Mouse (Mus musculus): ENCODE data around the gene Rnf150. TPM values are rescaled to one million over a fixed set of nuclear protein-coding genes. Genes with fewer than 3 reads are reported as not detected.

Gene Rnf150
- polyA plus RNA-seq, 1 experiment from 2014 or later: 0.55 TPM

- 74% methylated on average over 3 of the region's 3 CpGs for WGBS
- Histone ChIP-seq H3K4me3 (ENCODE audit: low read depth, low read length) (no peak overlapping the region), H3K27ac (replicated peaks) (no peak overlapping the region)
Observed at GRCm38 (mm10) chr8:82907271-82907670, 44.1 kb downstream of the Rnf150 start.

GRCm38 (mm10) chr8:82911436-82911835 is 48.3 kb downstream of the Rnf150 start:
- ATAC-seq (ENCODE audit: low FRiP score, low TSS enrichment): no peak
- no peak overlapping the region for H3K4me2 ChIP-seq (replicated peaks; ENCODE audit: low read depth)
- DNase-seq (ENCODE audit: low spot score): no peak
- no peak overlapping the region for H3K27ac ChIP-seq (replicated peaks)
- no peak for TF ChIP-seq EP300 (optimal IDR thresholded peaks at IDR 0.05)
- TF ChIP-seq CTCF (IDR thresholded peaks at IDR 0.05; ENCODE audit: low read depth): no peak
- H3K4me1 ChIP-seq (replicated peaks; ENCODE audit: control insufficient read depth, insufficient read depth): no peaks in the 10 kb centered on the region
- H3K9ac ChIP-seq (ENCODE audit: low read length): no peak overlapping the region
- H3K27me3 ChIP-seq (ENCODE audit: control insufficient read depth, insufficient read depth, low read length): no peaks in the 10 kb centered on the region
- H3K36me3 ChIP-seq (ENCODE audit: control insufficient read depth, insufficient read depth, low read length): no peaks in the 10 kb centered on the region
- no peak overlapping the region for H3K4me3 ChIP-seq (ENCODE audit: low read depth, low read length)
- no peaks in the 10 kb centered on the region for H3K9me3 ChIP-seq (ENCODE audit: control insufficient read depth, low read length)

More at GRCm38 (mm10) chr8:82907271-82907670, 44.1 kb downstream of the Rnf150 start:
- no peak for DNase-seq (ENCODE audit: low spot score)
- Histone ChIP-seq H3K9ac (ENCODE audit: low read length) (no peak overlapping the region), H3K27me3 (ENCODE audit: control insufficient read depth, insufficient read depth, low read length) (no peaks in the 10 kb centered on the region), H3K36me3 (ENCODE audit: control insufficient read depth, insufficient read depth, low read length) (no peaks in the 10 kb centered on the region), H3K4me2 (replicated peaks; ENCODE audit: low read depth) (no peak overlapping the region), H3K9me3 (ENCODE audit: control insufficient read depth, low read length) (no peaks in the 10 kb centered on the region), H3K4me1 (replicated peaks; ENCODE audit: control insufficient read depth, insufficient read depth) (no peaks in the 10 kb centered on the region)
- ATAC-seq (ENCODE audit: low FRiP score, low TSS enrichment): no peak
- TF ChIP-seq EP300 (optimal IDR thresholded peaks at IDR 0.05) (no peak), CTCF (IDR thresholded peaks at IDR 0.05; ENCODE audit: low read depth) (no peak)

GRCm38 (mm10) chr8:82912282-82912681 is 49.1 kb downstream of the Rnf150 start:
- WGBS: 62% methylated on average over 4 of the region's 4 CpGs
- Histone ChIP-seq H3K36me3 (ENCODE audit: control insufficient read depth, insufficient read depth, low read length) (no peaks in the 10 kb centered on the region), H3K27me3 (ENCODE audit: control insufficient read depth, insufficient read depth, low read length) (no peaks in the 10 kb centered on the region), H3K4me2 (replicated peaks; ENCODE audit: low read depth) (no peak overlapping the region), H3K9ac (ENCODE audit: low read length) (no peak overlapping the region), H3K4me3 (ENCODE audit: low read depth, low read length) (no peak overlapping the region), H3K4me1 (replicated peaks; ENCODE audit: control insufficient read depth, insufficient read depth) (no peaks in the 10 kb centered on the region), H3K27ac (replicated peaks) (no peak overlapping the region), H3K9me3 (ENCODE audit: control insufficient read depth, low read length) (no peaks in the 10 kb centered on the region)
- DNase-seq (ENCODE audit: low spot score) (no peak), ATAC-seq (ENCODE audit: low FRiP score, low TSS enrichment) (peak; percentile 42; the same call in 1 of the 2 replicates)
- TF ChIP-seq CTCF (IDR thresholded peaks at IDR 0.05; ENCODE audit: low read depth): no peak
- no peak for TF ChIP-seq EP300 (optimal IDR thresholded peaks at IDR 0.05)

GRCm38 (mm10) chr8:82914543-82914942 is 51.4 kb downstream of the Rnf150 start:
- Histone ChIP-seq H3K27ac (replicated peaks) (no peak overlapping the region), H3K27me3 (ENCODE audit: control insufficient read depth, insufficient read depth, low read length) (no peaks in the 10 kb centered on the region), H3K4me1 (replicated peaks; ENCODE audit: control insufficient read depth, insufficient read depth) (no peaks in the 10 kb centered on the region), H3K4me3 (ENCODE audit: low read depth, low read length) (no peak overlapping the region), H3K4me2 (replicated peaks; ENCODE audit: low read depth) (no peak overlapping the region), H3K9ac (ENCODE audit: low read length) (no peak overlapping the region), H3K9me3 (ENCODE audit: control insufficient read depth, low read length) (no peaks in the 10 kb centered on the region), H3K36me3 (ENCODE audit: control insufficient read depth, insufficient read depth, low read length) (no peaks in the 10 kb centered on the region)
- no peak for DNase-seq (ENCODE audit: low spot score)
- no peak for ATAC-seq (ENCODE audit: low FRiP score, low TSS enrichment)
- TF ChIP-seq EP300 (optimal IDR thresholded peaks at IDR 0.05) (no peak), CTCF (IDR thresholded peaks at IDR 0.05; ENCODE audit: low read depth) (no peak)
- 90% methylated on average over 3 of the region's 3 CpGs for WGBS

- 41% methylated on average over 1 of the region's 1 CpGs for WGBS
- Histone ChIP-seq H3K9ac (ENCODE audit: low read length) (no peak overlapping the region), H3K9me3 (ENCODE audit: control insufficient read depth, low read length) (no peaks in the 10 kb centered on the region), H3K27ac (replicated peaks) (no peak overlapping the region), H3K27me3 (ENCODE audit: control insufficient read depth, insufficient read depth, low read length) (no peaks in the 10 kb centered on the region), H3K36me3 (ENCODE audit: control insufficient read depth, insufficient read depth, low read length) (no peaks in the 10 kb centered on the region), H3K4me2 (replicated peaks; ENCODE audit: low read depth) (no peak overlapping the region), H3K4me1 (replicated peaks; ENCODE audit: control insufficient read depth, insufficient read depth) (no peaks in the 10 kb centered on the region), H3K4me3 (ENCODE audit: low read depth, low read length) (no peak overlapping the region)
- ATAC-seq (ENCODE audit: low FRiP score, low TSS enrichment) (no peak), DNase-seq (ENCODE audit: low spot score) (no peak)
- TF ChIP-seq CTCF (IDR thresholded peaks at IDR 0.05; ENCODE audit: low read depth) (no peak), EP300 (optimal IDR thresholded peaks at IDR 0.05) (no peak)
Observed at GRCm38 (mm10) chr8:82916851-82917539, 53.8 kb downstream of the Rnf150 start.

- no peak for ATAC-seq (ENCODE audit: low FRiP score, low TSS enrichment)
- TF ChIP-seq EP300 (optimal IDR thresholded peaks at IDR 0.05) (no peak), CTCF (IDR thresholded peaks at IDR 0.05; ENCODE audit: low read depth) (no peak)
- no peak overlapping the region for H3K9ac ChIP-seq (ENCODE audit: low read length)
- no peak overlapping the region for H3K4me3 ChIP-seq (ENCODE audit: low read depth, low read length)
- no peak for DNase-seq (ENCODE audit: low spot score)
- no peaks in the 10 kb centered on the region for H3K9me3 ChIP-seq (ENCODE audit: control insufficient read depth, low read length)
- no peaks in the 10 kb centered on the region for H3K27me3 ChIP-seq (ENCODE audit: control insufficient read depth, insufficient read depth, low read length)
- H3K36me3 ChIP-seq (ENCODE audit: control insufficient read depth, insufficient read depth, low read length): no peaks in the 10 kb centered on the region
- H3K4me1 ChIP-seq (replicated peaks; ENCODE audit: control insufficient read depth, insufficient read depth): no peaks in the 10 kb centered on the region
- H3K27ac ChIP-seq (replicated peaks): no peak overlapping the region
- 72% methylated on average over 5 of the region's 5 CpGs for WGBS
- no peak overlapping the region for H3K4me2 ChIP-seq (replicated peaks; ENCODE audit: low read depth)
Observed at GRCm38 (mm10) chr8:82917540-82918316, 54.6 kb downstream of the Rnf150 start.

All from stomach, postnatal 0 days (tissue).